Mouse (Mus musculus): Measurements from ENCODE around the gene Uts2b.

- no peak for TF ChIP-seq CTCF (IDR thresholded peaks at IDR 0.05; ENCODE audit: borderline replicate concordance, control insufficient read depth, extremely low read depth, insufficient read depth, low read length, poor library complexity)
- TF ChIP-seq POLR2A (IDR thresholded peaks at IDR 0.05; ENCODE audit: control insufficient read depth, extremely low read depth, insufficient read depth, low read length, poor library complexity) = no peak
Observed at GRCm38 (mm10) chr16:27319099-27319498, 50.9 kb downstream of the Uts2b start.
